Mouse (Mus musculus) adrenal gland, adult (tissue): ENCODE data around the gene Eps15l1.
A peak's percentile ranks its signal among the peaks of the same experiment; 100 is the strongest.

ENCODE experiments used
- DNase-seq, 2 experiments: peaks; one replicate each; pipeline ENCODE4 v3.0.0; 2022 to 2023; ENCODE audit warnings: low spot score in 1 of 2; ENCODE audit not compliant: inconsistent age in 2 of 2

Gene Eps15l1

GRCm38 (mm10) chr8:72352951-72353699 is 68.1 kb downstream of the Eps15l1 start:
- no peak for DNase-seq

DNA sequence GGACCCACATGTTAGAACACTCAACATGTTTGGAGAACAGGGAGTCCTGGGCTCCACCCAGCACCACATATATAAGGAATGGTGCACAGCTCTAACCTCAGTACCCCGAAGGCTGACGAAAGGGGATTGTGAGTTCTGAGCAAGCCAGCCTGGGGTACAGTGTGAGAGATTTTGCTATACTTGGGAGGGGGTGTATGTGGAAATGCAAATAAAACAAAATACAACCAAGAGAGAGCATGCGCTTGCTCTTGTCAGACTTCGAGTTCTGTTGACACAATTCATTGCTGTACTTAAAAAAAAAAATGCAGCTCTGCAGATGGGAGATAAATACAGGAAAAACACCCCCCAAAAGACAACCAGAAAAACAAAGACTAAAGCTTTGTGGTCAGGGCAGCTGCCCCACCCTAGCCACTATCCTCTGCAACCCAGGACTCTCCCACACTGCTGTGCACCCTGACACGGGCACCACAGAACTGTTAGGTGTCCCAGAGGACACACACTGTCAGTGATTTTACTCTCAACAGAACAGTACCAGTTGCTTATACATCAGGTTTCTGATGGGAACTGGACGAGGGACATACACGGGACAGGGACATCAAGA is 69.8 kb downstream of the Eps15l1 start:
- no peak for DNase-seq

DNA sequence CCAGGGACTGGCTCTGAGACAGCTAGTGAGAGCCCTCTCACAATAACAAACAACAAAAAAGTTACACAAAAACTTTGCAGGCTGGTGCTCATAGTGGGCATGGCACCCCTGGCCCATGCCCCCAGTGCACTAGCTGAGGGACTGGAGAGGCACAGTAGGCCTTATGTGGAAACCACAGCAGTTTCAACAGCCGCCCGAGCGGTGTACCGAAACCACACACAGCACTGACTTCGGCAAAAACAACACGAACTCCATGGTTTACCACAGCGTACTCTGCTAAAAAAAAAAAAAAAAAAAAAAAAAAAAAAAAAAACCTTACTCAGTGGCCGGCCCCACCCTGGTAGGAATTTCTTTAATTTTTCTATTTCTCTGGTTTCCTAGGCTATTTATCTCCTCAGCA is 70.5 kb downstream of the Eps15l1 start:
- no peak for DNase-seq

DNA sequence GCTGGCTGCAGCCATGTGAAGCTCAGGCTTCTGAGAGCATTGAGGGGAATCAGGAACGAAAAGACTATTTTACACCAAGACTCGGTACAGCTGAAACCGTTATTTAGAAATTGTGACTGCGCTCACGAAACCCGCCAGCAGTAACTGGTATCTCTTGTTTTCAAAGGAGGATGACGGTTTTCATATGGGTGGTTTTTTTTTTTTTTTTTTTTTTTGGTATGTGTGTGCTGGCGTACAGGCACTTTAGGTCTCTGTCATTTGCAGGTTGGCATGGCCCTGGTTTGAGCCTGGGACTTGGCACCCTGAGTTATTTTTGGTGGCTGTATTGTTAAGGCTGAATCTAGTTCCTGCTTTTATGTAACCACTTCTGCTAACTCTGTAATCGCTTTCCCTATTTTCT is 71.4 kb downstream of the Eps15l1 start:
- no peak for DNase-seq

GRCm38 (mm10) chr8:72348956-72349355 is 72.3 kb downstream of the Eps15l1 start:
- no peak for DNase-seq

DNA sequence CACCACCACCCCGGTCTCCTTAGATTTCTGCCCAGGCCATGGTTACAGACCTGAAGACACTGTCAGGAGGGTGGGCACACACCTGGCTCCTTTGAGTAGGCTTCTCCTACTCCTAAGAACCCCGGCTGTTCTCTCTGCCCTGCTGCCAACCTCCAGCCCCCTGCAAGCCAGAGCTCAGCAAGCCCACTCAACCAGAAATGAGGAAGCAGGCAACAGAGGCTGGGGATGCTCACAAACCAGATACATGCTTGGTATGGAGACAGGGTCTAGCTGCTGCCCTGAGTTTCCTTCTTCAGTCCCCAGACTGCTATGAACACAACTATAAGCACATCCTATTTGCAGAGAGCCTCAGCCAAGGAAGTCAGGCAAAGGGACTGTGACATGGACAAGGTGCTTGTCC is 73.1 kb downstream of the Eps15l1 start:
- DNase-seq, result no peak

DNA sequence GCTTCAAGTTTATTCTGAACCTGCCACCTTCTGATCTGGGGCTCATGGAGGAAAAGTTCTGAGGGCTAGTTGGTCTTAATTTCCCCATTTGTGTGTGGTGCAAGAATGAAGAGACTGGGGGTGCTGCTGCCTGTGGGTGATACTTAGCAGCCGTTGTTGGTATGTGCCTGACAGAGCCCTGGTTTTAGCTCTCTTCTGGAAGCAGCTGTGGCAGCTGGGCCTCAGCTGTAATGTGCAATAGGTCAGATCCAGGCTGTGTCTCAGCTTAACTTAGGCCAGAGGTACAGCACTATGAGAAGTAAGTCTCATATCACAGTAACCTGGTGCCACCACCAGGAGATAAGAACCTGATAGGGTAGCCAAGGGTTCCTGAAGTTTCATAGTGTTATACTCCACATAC is 73.7 kb downstream of the Eps15l1 start:
- DNase-seq, result no peak

GRCm38 (mm10) chr8:72343725-72344124 is 77.5 kb downstream of the Eps15l1 start:
- DNase-seq, result no peak

GRCm38 (mm10) chr8:72342556-72343300 is 78.5 kb downstream of the Eps15l1 start:
- no peak for DNase-seq

GRCm38 (mm10) chr8:72337034-72337433 is 84.2 kb downstream of the Eps15l1 start:
- DNase-seq, result peak in 1 of 2 experiments; percentile 61

DNA sequence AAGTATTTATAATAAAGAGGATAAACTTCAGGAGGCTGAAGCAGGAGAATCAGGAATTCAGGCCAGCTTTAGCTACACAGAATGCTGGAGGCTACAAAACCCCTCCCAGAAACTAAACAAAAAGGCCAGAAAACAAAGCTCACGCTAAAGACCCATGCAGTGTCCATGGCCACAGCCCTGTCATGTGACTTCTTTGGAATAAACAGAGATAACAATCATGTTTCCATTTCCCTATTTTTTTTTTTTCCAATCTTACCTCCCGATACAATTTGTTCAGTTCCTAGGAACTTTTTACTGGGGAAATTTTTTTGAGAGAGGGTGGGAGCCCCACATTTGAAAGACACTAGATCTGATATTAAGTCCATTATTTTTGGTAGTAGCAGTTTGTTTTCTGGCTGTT is 85.0 kb downstream of the Eps15l1 start:
- DNase-seq, result peak in 1 of 2 experiments; percentile 56

DNA sequence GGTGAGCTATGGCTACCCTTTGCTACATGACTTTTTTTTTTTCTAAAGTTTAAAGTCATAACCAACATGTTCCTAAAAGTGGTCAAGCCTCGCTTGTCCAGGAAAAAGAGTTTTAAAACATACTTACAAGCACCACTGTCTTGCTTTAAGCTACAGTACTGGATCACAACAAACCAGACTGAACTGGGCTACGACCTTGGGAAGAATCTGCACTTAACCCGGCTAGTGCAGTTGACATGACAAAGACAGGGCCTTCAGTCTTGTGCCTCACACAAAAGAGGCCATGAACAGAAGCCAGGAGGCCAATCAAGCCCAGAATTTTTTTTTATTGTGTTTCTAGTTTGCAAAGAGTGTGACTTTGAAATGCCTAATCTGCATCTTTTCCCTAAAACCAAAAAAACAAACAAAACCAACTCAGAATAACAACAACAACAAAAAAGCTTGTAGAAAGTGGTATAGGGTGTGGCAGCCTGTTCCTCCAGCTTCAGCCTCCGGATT is 87.1 kb downstream of the Eps15l1 start:
- DNase-seq, result peak in 1 of 2 experiments; percentile 72

DNA sequence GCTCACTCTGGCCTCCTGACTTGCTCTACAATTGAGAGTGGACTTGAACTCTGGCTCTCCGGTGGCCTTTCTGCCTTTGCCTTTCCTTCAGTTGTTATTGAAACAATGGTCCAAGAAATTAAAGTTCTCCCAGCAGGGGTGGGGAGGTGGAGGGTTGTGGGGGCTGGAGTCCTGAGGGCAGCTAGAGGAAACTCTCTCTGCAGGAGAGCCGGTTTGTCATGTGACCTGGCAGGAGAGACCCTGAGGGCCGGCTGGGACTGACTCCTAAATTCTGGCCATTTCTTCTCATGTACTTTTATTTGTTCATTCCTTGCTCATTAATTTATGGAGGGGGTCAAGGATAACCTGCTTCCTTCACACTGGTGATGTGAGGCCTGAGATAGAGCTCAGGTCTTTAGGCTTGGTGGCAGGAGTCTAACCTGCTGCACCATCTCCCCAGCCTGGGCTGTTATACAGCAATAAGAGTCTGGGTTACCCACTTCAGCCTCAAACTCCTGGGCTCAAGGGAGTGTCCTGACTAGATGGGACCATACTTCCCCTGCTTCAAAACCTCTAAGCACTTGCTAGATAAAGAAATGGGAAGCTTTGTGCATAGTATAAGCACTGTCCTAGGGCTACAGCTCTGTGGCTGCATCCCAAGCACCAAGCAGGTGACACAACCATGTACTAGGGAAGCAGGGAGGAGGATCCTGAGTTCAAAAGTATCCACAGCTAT is 87.7 kb downstream of the Eps15l1 start:
- peak in 1 of 2 experiments; percentile 49 for DNase-seq

DNA sequence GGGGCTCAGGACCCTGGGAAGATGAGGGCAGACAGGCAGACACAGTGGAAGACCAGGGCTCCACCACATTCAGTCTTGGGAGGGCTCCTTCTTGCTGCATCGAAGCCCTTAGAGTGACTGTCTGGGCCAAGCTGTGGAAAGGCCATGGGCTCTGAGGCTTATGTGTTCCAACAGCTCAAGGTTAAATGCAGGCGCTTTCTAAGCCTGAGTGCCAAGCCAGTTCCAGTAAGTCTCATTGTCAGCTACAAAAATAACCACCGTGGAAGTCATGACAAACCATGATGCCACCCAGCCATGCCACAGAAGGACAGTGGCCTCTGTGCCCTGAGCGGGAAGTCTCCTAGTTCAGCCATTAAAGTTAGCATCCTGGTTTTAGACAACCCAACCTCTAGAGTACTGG is 89.6 kb downstream of the Eps15l1 start:
- DNase-seq, result peak; percentile 76 to 89

GRCm38 (mm10) chr8:72330806-72331516 is 90.3 kb downstream of the Eps15l1 start:
- DNase-seq, result peak in 1 of 2 experiments; percentile 50

GRCm38 (mm10) chr8:72329116-72329515 is 92.1 kb downstream of the Eps15l1 start:
- no peak for DNase-seq

- DNase-seq, result no peak
Observed at GRCm38 (mm10) chr8:72324708-72325107, 96.6 kb downstream of the Eps15l1 start.

GRCm38 (mm10) chr8:72324036-72324706 is 97.1 kb downstream of the Eps15l1 start:
- DNase-seq, result no peak

DNA sequence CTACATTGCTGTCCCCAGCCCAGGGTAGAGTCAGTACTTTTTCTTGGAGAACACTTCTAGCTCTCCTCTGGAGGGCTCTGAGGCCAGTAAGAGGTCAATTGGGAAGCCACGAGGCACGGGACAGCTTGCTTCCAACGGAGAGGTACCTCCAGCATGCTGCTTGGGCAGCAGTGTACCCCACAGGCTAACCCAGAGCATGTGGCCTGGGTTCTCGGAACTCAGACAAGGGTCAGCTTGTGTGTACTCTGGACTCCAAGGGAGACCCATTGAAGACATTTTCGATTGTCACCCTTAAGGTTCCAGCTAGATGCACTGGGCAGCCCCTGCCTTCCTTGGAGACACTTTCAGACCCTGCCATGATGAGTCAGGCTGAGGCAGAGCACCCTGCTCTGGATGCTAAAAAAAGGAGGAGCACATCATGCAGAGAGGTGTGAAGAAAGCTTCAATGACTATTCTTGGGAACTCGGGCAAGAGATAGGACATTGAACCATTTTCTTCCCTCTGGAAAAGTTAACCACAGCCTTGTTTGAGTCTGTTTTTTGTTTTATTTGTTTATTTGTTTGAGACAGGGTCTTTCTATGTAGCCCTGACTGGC is 98.0 kb downstream of the Eps15l1 start:
- peak in 1 of 2 experiments; percentile 70 for DNase-seq
